Mouse (Mus musculus) bone marrow, adult 2 months (tissue): ENCODE results near the gene Bcas2.

ENCODE experiments used
- CTCF ChIP-seq: fragments of 200-500 bp; IDR thresholded peaks from 2 replicates; pipeline ENCODE4 v1.5.1; 2011; ENCODE audit warnings: low read length, control low read depth; ENCODE audit not compliant: control insufficient read depth, insufficient read depth
- POLR2A ChIP-seq: fragments of 200-500 bp; IDR thresholded peaks from 2 replicates; pipeline ENCODE4 v1.6.1; 2011; ENCODE audit warnings: low read depth, mild to moderate bottlenecking, control low read depth, low read length, borderline replicate concordance; ENCODE audit not compliant: control insufficient read depth

- no peak for TF ChIP-seq POLR2A
- no peak for TF ChIP-seq CTCF
Observed at GRCm38 (mm10) chr3:103133098-103133497, 38.4 kb upstream of the Bcas2 start.
